Mouse (Mus musculus): Measurements from ENCODE around the gene Ssh3. TPM values are rescaled to one million over a fixed set of nuclear protein-coding genes. Genes with fewer than 3 reads are reported as not detected.

Ssh3 gene
- polyA plus RNA-seq, 1 experiment, result 0.24 TPM

GRCm38 (mm10) chr19:4280425-4280824 is 11.4 kb upstream of the Ssh3 start:
- Histone ChIP-seq H3K4me1 (ENCODE audit: control insufficient read depth) (peaks cover 15% of the 10 kb centered on the region), H3K4me3 (replicated peaks) (no peak overlapping the region), H3K9me3 (ENCODE audit: control insufficient read depth, low read length) (peaks cover 10% of the 10 kb centered on the region), H3K36me3 (ENCODE audit: control insufficient read depth) (peaks cover 4% of the 10 kb centered on the region), H3K27me3 (ENCODE audit: control insufficient read depth) (peaks cover 17% of the 10 kb centered on the region)
- TF ChIP-seq TAL1 (IDR thresholded peaks at IDR 0.05; ENCODE audit: low read length), result no peak
- no peak for TF ChIP-seq GATA1 (IDR thresholded peaks at IDR 0.05; ENCODE audit: low read length)

- H3K4me1 ChIP-seq (ENCODE audit: control insufficient read depth), result peaks cover 15% of the 10 kb centered on the region
These were observed 10.5 kb upstream of the Ssh3 start for GRCm38 (mm10) chr19:4279487-4279886.

GRCm38 (mm10) chr19:4270972-4271371 is 2.0 kb upstream of the Ssh3 start:
- H3K4me3 ChIP-seq (replicated peaks), result no peak overlapping the region
- H3K4me1 ChIP-seq (ENCODE audit: control insufficient read depth), result peaks cover 18% of the 10 kb centered on the region
- no peaks in the 10 kb centered on the region for H3K36me3 ChIP-seq (ENCODE audit: control insufficient read depth)
- no peak for TF ChIP-seq GATA1 (IDR thresholded peaks at IDR 0.05; ENCODE audit: low read length)
- no peak for TF ChIP-seq TAL1 (IDR thresholded peaks at IDR 0.05; ENCODE audit: low read length)
- 0 out of 2 replicates have a peak, but pooled peaks cover 1% of the 10 kb centered on the region for H3K9me3 ChIP-seq (ENCODE audit: control insufficient read depth, low read length)
- H3K27me3 ChIP-seq (ENCODE audit: control insufficient read depth), result peaks cover 30% of the 10 kb centered on the region

More at GRCm38 (mm10) chr19:4279487-4279886, 10.5 kb upstream of the Ssh3 start:
- peaks cover 17% of the 10 kb centered on the region for H3K27me3 ChIP-seq (ENCODE audit: control insufficient read depth)
- TF ChIP-seq GATA1 (IDR thresholded peaks at IDR 0.05; ENCODE audit: low read length), result no peak
- TF ChIP-seq TAL1 (IDR thresholded peaks at IDR 0.05; ENCODE audit: low read length), result no peak
- H3K9me3 ChIP-seq (ENCODE audit: control insufficient read depth, low read length), result peaks cover 10% of the 10 kb centered on the region
- no peaks in the 10 kb centered on the region for H3K36me3 ChIP-seq (ENCODE audit: control insufficient read depth)
- no peak overlapping the region for H3K4me3 ChIP-seq (replicated peaks)

- Histone ChIP-seq H3K9me3 (ENCODE audit: control insufficient read depth, low read length) (no peaks in the 10 kb centered on the region), H3K4me1 (ENCODE audit: control insufficient read depth) (peaks cover 18% of the 10 kb centered on the region), H3K27me3 (ENCODE audit: control insufficient read depth) (peaks cover 30% of the 10 kb centered on the region), H3K4me3 (replicated peaks) (no peak overlapping the region), H3K36me3 (ENCODE audit: control insufficient read depth) (no peaks in the 10 kb centered on the region)
- TF ChIP-seq TAL1 (IDR thresholded peaks at IDR 0.05; ENCODE audit: low read length) (no peak), GATA1 (IDR thresholded peaks at IDR 0.05; ENCODE audit: low read length) (no peak)
These were observed 1.2 kb upstream of the Ssh3 start for GRCm38 (mm10) chr19:4270187-4270586.

GRCm38 (mm10) chr19:4265956-4266355 is 3.0 kb downstream of the Ssh3 start:
- Histone ChIP-seq H3K4me1 (ENCODE audit: control insufficient read depth) (peaks cover 18% of the 10 kb centered on the region), H3K27me3 (ENCODE audit: control insufficient read depth) (peaks cover 30% of the 10 kb centered on the region), H3K9me3 (ENCODE audit: control insufficient read depth, low read length) (no peaks in the 10 kb centered on the region), H3K36me3 (ENCODE audit: control insufficient read depth) (no peaks in the 10 kb centered on the region), H3K4me3 (replicated peaks) (no peak overlapping the region)
- TF ChIP-seq GATA1 (IDR thresholded peaks at IDR 0.05; ENCODE audit: low read length) (no peak), TAL1 (IDR thresholded peaks at IDR 0.05; ENCODE audit: low read length) (no peak)

- Histone ChIP-seq H3K27me3 (ENCODE audit: control insufficient read depth) (peaks cover 17% of the 10 kb centered on the region), H3K4me1 (ENCODE audit: control insufficient read depth) (peaks cover 16% of the 10 kb centered on the region), H3K4me3 (replicated peaks) (no peak overlapping the region), H3K9me3 (ENCODE audit: control insufficient read depth, low read length) (no peaks in the 10 kb centered on the region), H3K36me3 (ENCODE audit: control insufficient read depth) (no peaks in the 10 kb centered on the region)
- no peak for TF ChIP-seq TAL1 (IDR thresholded peaks at IDR 0.05; ENCODE audit: low read length)
- TF ChIP-seq GATA1 (IDR thresholded peaks at IDR 0.05; ENCODE audit: low read length), result no peak
These were observed 4.7 kb downstream of the Ssh3 start for GRCm38 (mm10) chr19:4264171-4264780.

- no peak for TF ChIP-seq GATA1 (IDR thresholded peaks at IDR 0.05; ENCODE audit: low read length)
- no peak for TF ChIP-seq TAL1 (IDR thresholded peaks at IDR 0.05; ENCODE audit: low read length)
- Histone ChIP-seq H3K4me1 (ENCODE audit: control insufficient read depth) (peaks cover 10% of the 10 kb centered on the region), H3K4me3 (replicated peaks) (no peak overlapping the region), H3K9me3 (ENCODE audit: control insufficient read depth, low read length) (no peaks in the 10 kb centered on the region), H3K36me3 (ENCODE audit: control insufficient read depth) (no peaks in the 10 kb centered on the region), H3K27me3 (ENCODE audit: control insufficient read depth) (peaks cover 11% of the 10 kb centered on the region)
These were observed 5.3 kb downstream of the Ssh3 start for GRCm38 (mm10) chr19:4263702-4264101.

GRCm38 (mm10) chr19:4262756-4263155 is 6.2 kb downstream of the Ssh3 start:
- Histone ChIP-seq H3K4me3 (replicated peaks) (no peak overlapping the region), H3K36me3 (ENCODE audit: control insufficient read depth) (no peaks in the 10 kb centered on the region), H3K4me1 (ENCODE audit: control insufficient read depth) (peaks cover 6% of the 10 kb centered on the region), H3K27me3 (ENCODE audit: control insufficient read depth) (peaks cover 2% of the 10 kb centered on the region), H3K9me3 (ENCODE audit: control insufficient read depth, low read length) (no peaks in the 10 kb centered on the region)
- TF ChIP-seq GATA1 (IDR thresholded peaks at IDR 0.05; ENCODE audit: low read length), result no peak
- TF ChIP-seq TAL1 (IDR thresholded peaks at IDR 0.05; ENCODE audit: low read length), result no peak

- no peaks in the 10 kb centered on the region for H3K9me3 ChIP-seq (ENCODE audit: control insufficient read depth, low read length)
- no peaks in the 10 kb centered on the region for H3K36me3 ChIP-seq (ENCODE audit: control insufficient read depth)
- H3K4me1 ChIP-seq (ENCODE audit: control insufficient read depth), result peaks cover 18% of the 10 kb centered on the region
- no peaks in the 10 kb centered on the region; the same call in 1 of the 2 replicates for H3K27me3 ChIP-seq (ENCODE audit: control insufficient read depth)
- no peak overlapping the region for H3K4me3 ChIP-seq (replicated peaks)
- no peak for TF ChIP-seq GATA1 (IDR thresholded peaks at IDR 0.05; ENCODE audit: low read length)
- TF ChIP-seq TAL1 (IDR thresholded peaks at IDR 0.05; ENCODE audit: low read length), result no peak
These were observed 7.8 kb downstream of the Ssh3 start for GRCm38 (mm10) chr19:4261038-4261698.
